Comparison of ENCODE assay signal across 19 mouse cellular contexts in genomic region chr1:165696870-165697269, GRCm38 (mm10). TPM values are rescaled to one million over a fixed set of nuclear protein-coding genes. Genes with fewer than 3 reads are reported as not detected.
DNase-seq lines count a peak whose midpoint lies in the region; ATAC-seq and TF ChIP-seq lines count a peak whose summit lies in the region.
"Had no signal": no experiment of that assay in that cellular context is flagged by ENCODE, and none has a peak within 500 bp of the region (broad histone marks: within the 10 kb centered on the region; RNA-seq: fewer than 3 reads in every experiment).

No protein-coding gene starts in this region.

- TF ChIP-seq EP300 in MEL (IDR thresholded peaks at IDR 0.05; ENCODE audit: low read depth in 1 of 2, low read length in 2 of 2), result no peak

- 47% methylated on average over 7 of the region's 7 CpGs for WGBS in heart, embryonic 11.5 days (ENCODE audit: insufficient replicate concordance)
- 55% methylated on average over 7 of the region's 7 CpGs for WGBS in heart, embryonic 15.5 days

- TF ChIP-seq RAD21 in MEL (IDR thresholded peaks at IDR 0.05; ENCODE audit: low read depth, low read length), result no peak

- no peak overlapping the region for H3K4me2 ChIP-seq in heart, embryonic 11.5 days
- no peak overlapping the region for H3K4me2 ChIP-seq in heart, embryonic 15.5 days
- H3K4me2 ChIP-seq: embryonic facial prominence, embryonic 13.5 days; forebrain, embryonic 12.5 days; hindbrain, embryonic 14.5 days; intestine, embryonic 15.5 days had no signal

- DNase-seq in heart, adult 11 months, result peak; percentile 95
- DNase-seq in MEL (ENCODE audit: low read depth, low spot score), result no peak
- DNase-seq in heart, postnatal 14 days, result peak; percentile 58 to 61
- DNase-seq in urinary bladder, postnatal 25 days (ENCODE audit: low spot score), result no peak
- DNase-seq in adrenal gland, adult 8-10 months, result no peak
- DNase-seq: adrenal gland, postnatal 25 days; cerebellum, adult 9-10 months; cerebellum, postnatal 25 days; gastrocnemius, postnatal 14 days; kidney, adult 18-20 months had no signal

- H3K9me3 ChIP-seq in heart, embryonic 11.5 days (replicated peaks; ENCODE audit: control insufficient read depth, low read length), result no peaks in the 10 kb centered on the region
- no peaks in the 10 kb centered on the region for H3K9me3 ChIP-seq in MEL (replicated peaks; ENCODE audit: insufficient read depth, low read length)
- no peaks in the 10 kb centered on the region for H3K9me3 ChIP-seq in heart, embryonic 15.5 days (replicated peaks)
- H3K9me3 ChIP-seq: embryonic facial prominence, embryonic 13.5 days; forebrain, embryonic 12.5 days; intestine, embryonic 15.5 days had no signal

- H3K9ac ChIP-seq in heart, embryonic 11.5 days (ENCODE audit: low read depth, low read length), result no peak overlapping the region
- no peak overlapping the region for H3K9ac ChIP-seq in MEL (ENCODE audit: control insufficient read depth, low read depth, low read length, poor library complexity, severe bottlenecking)
- H3K9ac ChIP-seq in heart, embryonic 15.5 days, result no peak overlapping the region
- H3K9ac ChIP-seq: embryonic facial prominence, embryonic 13.5 days; forebrain, embryonic 12.5 days; hindbrain, embryonic 14.5 days; intestine, embryonic 15.5 days had no signal

- no peaks in the 10 kb centered on the region for H3K27me3 ChIP-seq in heart, embryonic 11.5 days (ENCODE audit: control insufficient read depth, insufficient read depth, low read length)
- no peaks in the 10 kb centered on the region for H3K27me3 ChIP-seq in MEL (ENCODE audit: control insufficient read depth in 1 of 2, insufficient read depth in 2 of 2, low read length in 2 of 2)
- no peaks in the 10 kb centered on the region for H3K27me3 ChIP-seq in heart, embryonic 15.5 days
- H3K27me3 ChIP-seq: intestine, embryonic 15.5 days had no signal

- intact Hi-C loops in heart, postnatal 14 days (cut with DNase I), result no loop called here

- H3K27ac ChIP-seq in heart, embryonic 11.5 days (ENCODE audit: low read depth, low read length), result no peak overlapping the region
- H3K27ac ChIP-seq in MEL (ENCODE audit: control insufficient read depth, low read depth, low read length), result no peak overlapping the region
- peak overlapping the region; percentile 62; the same call in 1 of the 2 replicates for H3K27ac ChIP-seq in heart, embryonic 15.5 days
- H3K27ac ChIP-seq: embryonic facial prominence, embryonic 13.5 days; forebrain, embryonic 12.5 days; hindbrain, embryonic 14.5 days; intestine, embryonic 15.5 days had no signal

- H3K4me1 ChIP-seq in heart, embryonic 11.5 days (ENCODE audit: control insufficient read depth, insufficient read depth, low read length), result peaks cover 87% of the 10 kb centered on the region
- 0 out of 4 replicates have a peak, but pooled peaks cover 4 to 5% of the 10 kb centered on the region in 2 experiments for H3K4me1 ChIP-seq in MEL (ENCODE audit: control insufficient read depth in 1 of 2, insufficient read depth in 2 of 2, low read length in 2 of 2)
- H3K4me1 ChIP-seq in heart, embryonic 15.5 days (replicated peaks), result peaks cover 89% of the 10 kb centered on the region

- ATAC-seq in heart, embryonic 11.5 days (replicated peaks; ENCODE audit: insufficient number of reproducible peaks, low FRiP score, low TSS enrichment), result no peak
- no peak for ATAC-seq in heart, embryonic 15.5 days (replicated peaks; ENCODE audit: insufficient number of reproducible peaks, insufficient read depth, low FRiP score, low read depth)
- ATAC-seq: activated CD4-positive, CD25-positive, alpha-beta regulatory T cell, adult 4 months; forebrain, embryonic 16.5 days; intestine, embryonic 15.5 days; Patski had no signal

- H3K36me3 ChIP-seq in heart, embryonic 11.5 days (ENCODE audit: control insufficient read depth, insufficient read depth, low read length), result no peaks in the 10 kb centered on the region
- H3K36me3 ChIP-seq in MEL (ENCODE audit: control insufficient read depth in 1 of 2, insufficient read depth in 2 of 2, low read length in 2 of 2), result peaks cover 2 to 4% of the 10 kb centered on the region in 2 experiments; a peak in 3 of 4 replicates
- peaks cover 2% of the 10 kb centered on the region; the same call in 1 of the 2 replicates for H3K36me3 ChIP-seq in heart, embryonic 15.5 days
- H3K36me3 ChIP-seq: embryonic facial prominence, embryonic 13.5 days; forebrain, embryonic 12.5 days; intestine, embryonic 15.5 days had no signal

- no peak for TF ChIP-seq POLR2A in MEL (IDR thresholded peaks at IDR 0.05; ENCODE audit: control insufficient read depth in 1 of 2, insufficient read depth in 1 of 2, low read depth in 1 of 2, low read length in 2 of 2, poor library complexity in 1 of 2)

- H3K79me2 ChIP-seq in MEL (ENCODE audit: control insufficient read depth, insufficient read depth, low read length, poor library complexity), result peaks cover 6% of the 10 kb centered on the region; the same call in 1 of the 2 replicates

- H3K4me3 ChIP-seq in heart, embryonic 11.5 days (ENCODE audit: low read depth, low read length), result no peak overlapping the region
- no peak overlapping the region for H3K4me3 ChIP-seq in MEL (ENCODE audit: control insufficient read depth in 1 of 2, insufficient read depth in 1 of 2, low read depth in 2 of 2, low read length in 2 of 2)
- H3K4me3 ChIP-seq in heart, embryonic 15.5 days, result no peak overlapping the region
- H3K4me3 ChIP-seq: embryonic facial prominence, embryonic 13.5 days; forebrain, embryonic 12.5 days; intestine, embryonic 15.5 days had no signal

- no peak for TF ChIP-seq CTCF in MEL (IDR thresholded peaks at IDR 0.05 in 2 of 3, conservative IDR thresholded peaks at IDR 0.05 in 1 of 3; ENCODE audit: control insufficient read depth in 1 of 3, insufficient read depth in 1 of 3, low read depth in 2 of 3, low read length in 3 of 3, poor library complexity in 1 of 3, severe bottlenecking in 1 of 3)

TF ChIP-seq in MEL, 35 proteins besides CTCF, POLR2A, EP300 and RAD21:
- TF ChIP-seq ETS1 (IDR thresholded peaks at IDR 0.05; ENCODE audit: low read depth, low read length) (peak; percentile 46), RCOR1 (IDR thresholded peaks at IDR 0.05; ENCODE audit: low read depth, low read length) (no peak)

RNA-seq across cellular contexts. Expression of gene Rcsd1, which starts 12.7 kb away (rescaled TPM):
- polyA plus RNA-seq in heart, embryonic 11.5 days (2014; fragmentation: Nextera tagmentation; extraction: Ambion mirVana), result 85.4 and 91.8 TPM in 2 replicates
- total RNA-seq in MEL (2012; rRNA removed), result 19.0 and 23.2 TPM in 2 replicates
- 10 to 100 TPM in 1 of 2 experiments, not detected in 1; 38.0 TPM for polyA plus RNA-seq in MEL (2012; ENCODE audit: insufficient read depth in 1 of 2, insufficient read length in 2 of 2, low read depth in 1 of 2, low replicate concordance in 2 of 2, missing spikeins in 1 of 2)
- 90.4 and 98.4 TPM in 2 replicates for polyA plus RNA-seq in heart, embryonic 15.5 days (2015; fragmentation: Nextera tagmentation; extraction: Ambion mirVana)
- 100 to 1,000 TPM; 103 to 109 TPM for total RNA-seq in heart, postnatal 14 days (2021)
- 10 to 100 TPM; 15.2 to 23.8 (median 18.2) TPM for total RNA-seq in adrenal gland, adult 8-10 months (2022)

Comparison
In these comparisons a context has a peak if more than half of its experiments do, and no peak if none do; other contexts are left out.
1. DNase-seq: peak in heart, adult 11 months (single experiment) and heart, postnatal 14 days (2 of 2); none in MEL (single experiment), urinary bladder, postnatal 25 days (single experiment) and adrenal gland, adult 8-10 months (single experiment).